Mouse (Mus musculus) spleen, postnatal 36 days (tissue): ENCODE results near the gene Trim30b.
"Not testable (repeated sequence)": the region's sequence is repeated elsewhere in the genome, so short reads cannot be mapped to it uniquely, and the experiment has no call there.

Experiments
- DNase-seq, 2 experiments: peaks; one replicate each; pipeline ENCODE4 v3.0.0; 2022; ENCODE audit warnings: low spot score in 2 of 2, mixed read lengths in 1 of 2

Gene Trim30b

GRCm38 (mm10) chr7:104369736-104370414 is at the start of gene Trim30b:
Trim30b (minus strand) TSS chr7:104369884.
- DNase-seq: peak; percentile 79 to 83

- DNase-seq: no peak
Measured at GRCm38 (mm10) chr7:104404460-104404950, 34.8 kb upstream of the Trim30b start.

GRCm38 (mm10) chr7:104401140-104401539 is 31.5 kb upstream of the Trim30b start:
- DNase-seq: no peak

- peak; percentile 39 to 59 for DNase-seq
Measured at GRCm38 (mm10) chr7:104400698-104401097, 31.0 kb upstream of the Trim30b start, which contains the start of gene Trim30c. Trim30c (minus strand) TSS chr7:104400837.

GRCm38 (mm10) chr7:104398492-104398891 is 28.8 kb upstream of the Trim30b start:
- DNase-seq: peak in 1 of 2 experiments; percentile 14

GRCm38 (mm10) chr7:104366339-104366738 is 3.3 kb downstream of the Trim30b start:
- no peak for DNase-seq

GRCm38 (mm10) chr7:104353600-104353967 is 16.1 kb downstream of the Trim30b start:
- no peak for DNase-seq

- DNase-seq: peak; percentile 88 to 90
Measured at GRCm38 (mm10) chr7:104352717-104353599, 16.7 kb downstream of the Trim30b start, which contains the start of gene Trim12c. Trim12c (minus strand) TSS chr7:104353362.

- DNase-seq: not testable (repeated sequence)
Measured at GRCm38 (mm10) chr7:104348043-104348442, 21.6 kb downstream of the Trim30b start.

GRCm38 (mm10) chr7:104340744-104341143 is 28.9 kb downstream of the Trim30b start:
- not testable (repeated sequence) for DNase-seq

GRCm38 (mm10) chr7:104335547-104335946 is 34.1 kb downstream of the Trim30b start:
- not testable (repeated sequence) for DNase-seq

- not testable (repeated sequence) for DNase-seq
Measured at GRCm38 (mm10) chr7:104329171-104329570, 40.5 kb downstream of the Trim30b start, which contains the start of gene Trim34b. Trim34b (plus strand) TSS chr7:104329471.

GRCm38 (mm10) chr7:104322028-104322427 is 47.7 kb downstream of the Trim30b start:
- DNase-seq: no peak

- not testable (repeated sequence) for DNase-seq
Measured at GRCm38 (mm10) chr7:104315369-104316080, 54.2 kb downstream of the Trim30b start, which contains the start of gene Trim12a. Trim12a (minus strand) TSS chr7:104315466.

- DNase-seq: peak; percentile 24 to 36
Measured at GRCm38 (mm10) chr7:104314796-104315353, 54.8 kb downstream of the Trim30b start.
